Mouse (Mus musculus) neural tube, embryonic 11.5 days (tissue): ENCODE measurements around the gene Tnrc6c. TPM values are rescaled to one million over a fixed set of nuclear protein-coding genes. Genes with fewer than 3 reads are reported as not detected.

Experiments
- ATAC-seq: fragments of 200-750 bp; cut with Nextera tagmentation; 2 replicates; pipeline ENCODE4 v1.8.0; 2017; ENCODE audit warnings: moderate number of reproducible peaks, mild to moderate bottlenecking, moderate TSS enrichment, moderate library complexity; ENCODE audit not compliant: insufficient read depth, low FRiP score, low TSS enrichment
- DNase-seq: peaks from one replicate; pipeline ENCODE4 v3.0.0-alpha.2; 2015; ENCODE audit warnings: low spot score
- H3K27ac ChIP-seq: fragments of 300-500 bp; sonication (generic); 2 replicates; pipeline ENCODE4 v1.5.1; 2014; ENCODE audit warnings: low read depth, mild to moderate bottlenecking, low read length
- H3K27me3 ChIP-seq: fragments of 300-500 bp; sonication (generic); 2 replicates; pipeline ENCODE4 v1.6.1; 2014; ENCODE audit warnings: mild to moderate bottlenecking, low read length, mixed read lengths; ENCODE audit not compliant: control insufficient read depth, insufficient read depth
- H3K36me3 ChIP-seq: fragments of 300-500 bp; sonication (generic); 2 replicates; pipeline ENCODE4 v1.6.1; 2014; ENCODE audit warnings: mild to moderate bottlenecking, low read length, moderate library complexity, mixed read lengths; ENCODE audit not compliant: control insufficient read depth, insufficient read depth
- H3K4me1 ChIP-seq: fragments of 300-500 bp; sonication (generic); 2 replicates; pipeline ENCODE4 v1.6.1; 2014; ENCODE audit warnings: low read length, mixed read lengths; ENCODE audit not compliant: control insufficient read depth, insufficient read depth
- H3K4me2 ChIP-seq: fragments of 300-500 bp; sonication (generic); 2 replicates; pipeline ENCODE4 v1.6.1; 2014; ENCODE audit warnings: low read depth, mild to moderate bottlenecking, moderate library complexity
- H3K4me3 ChIP-seq: fragments of 300-500 bp; sonication (generic); 2 replicates; pipeline ENCODE4 v1.5.1; 2014; ENCODE audit warnings: low read depth, low read length
- H3K9ac ChIP-seq: fragments of 300-500 bp; sonication (generic); 2 replicates; pipeline ENCODE4 v1.6.1; 2014; ENCODE audit warnings: mild to moderate bottlenecking, low read length
- H3K9me3 ChIP-seq: fragments of 300-500 bp; sonication (generic); 2 replicates; pipeline ENCODE4 v1.6.1; 2016; ENCODE audit warnings: low read length; ENCODE audit not compliant: control insufficient read depth
- WGBS: fragments of 180-500 bp; shearing (Covaris S2); extraction: QIAGEN DNeasy Blood & Tissue Kit; methylation state at CpG from one replicate; pipeline ENCODE4 v1.1.7; 2014; 5-methylcytosine and 5-hydroxymethylcytosine counted together
- polyA plus RNA-seq: library from polyadenylated mRNA; unstranded; fragments of >200 nt; fragmentation: Nextera tagmentation; extraction: Ambion mirVana; gene quantifications from 2 replicates; pipeline ENCODE4 v1.2.1, GENCODE M21; 2014

The Tnrc6c gene
- polyA plus RNA-seq: 17.1 and 18.2 TPM in 2 replicates

GRCm38 (mm10) chr11:117653491-117654351, at the start of gene Tnrc6c:
Tnrc6c (plus strand) TSS chr11:117654289.
- H3K27ac ChIP-seq: peak within 1 kb of the TSS; percentile 95

GRCm38 (mm10) chr11:117606137-117606536, 48.0 kb upstream of the Tnrc6c start:
- ATAC-seq (no peak), DNase-seq (no peak)
- peaks cover 7% of the 10 kb centered on the region for H3K4me1 ChIP-seq
- no peaks in the 10 kb centered on the region for H3K9me3 ChIP-seq
- H3K4me3 ChIP-seq: no peak overlapping the region
- H3K9ac ChIP-seq: no peak overlapping the region; the same call in 1 of the 2 replicates
- no peaks in the 10 kb centered on the region for H3K27me3 ChIP-seq
- no peaks in the 10 kb centered on the region for H3K36me3 ChIP-seq
- WGBS: 23% methylated on average over 9 of the region's 9 CpGs
- no peak overlapping the region for H3K27ac ChIP-seq
- H3K4me2 ChIP-seq: peak overlapping the region; percentile 19; the same call in 1 of the 2 replicates

More at GRCm38 (mm10) chr11:117653491-117654351, at the start of gene Tnrc6c:
- Histone ChIP-seq H3K9ac (peak within 1 kb of the TSS; percentile 98), H3K4me3 (peak within 1 kb of the TSS; percentile 97), H3K36me3 (no peaks in the 10 kb centered on the region), H3K27me3 (no peaks in the 10 kb centered on the region; the same call in 1 of the 2 replicates), H3K4me2 (peak within 1 kb of the TSS; percentile 88), H3K9me3 (no peaks in the 10 kb centered on the region), H3K4me1 (peaks cover 15% of the 10 kb centered on the region)
- 2% methylated on average over 61 of the region's 62 CpGs for WGBS
- ATAC-seq (peak; percentile 87), DNase-seq (peak; percentile 88)

- H3K9ac ChIP-seq: no peak overlapping the region
- no peaks in the 10 kb centered on the region for H3K27me3 ChIP-seq
- no peak overlapping the region for H3K27ac ChIP-seq
- ATAC-seq: no peak
- no peaks in the 10 kb centered on the region for H3K36me3 ChIP-seq
- peak; percentile 72 for DNase-seq
- WGBS: 9% methylated on average over 13 of the region's 13 CpGs
- no peak overlapping the region for H3K4me3 ChIP-seq
- H3K9me3 ChIP-seq: no peaks in the 10 kb centered on the region
- no peak overlapping the region for H3K4me2 ChIP-seq
- peaks cover 4% of the 10 kb centered on the region; the same call in 1 of the 2 replicates for H3K4me1 ChIP-seq
Measured at GRCm38 (mm10) chr11:117606605-117607203, 47.4 kb upstream of the Tnrc6c start.

- Histone ChIP-seq H3K27me3 (no peaks in the 10 kb centered on the region), H3K27ac (no peak overlapping the region), H3K4me2 (no peak overlapping the region), H3K4me3 (no peak overlapping the region), H3K4me1 (peaks cover 4% of the 10 kb centered on the region; the same call in 1 of the 2 replicates), H3K9ac (no peak overlapping the region), H3K9me3 (no peaks in the 10 kb centered on the region), H3K36me3 (no peaks in the 10 kb centered on the region)
- 43% methylated on average over 9 of the region's 9 CpGs for WGBS
- DNase-seq (no peak), ATAC-seq (no peak)
Measured at GRCm38 (mm10) chr11:117608141-117608789, 45.8 kb upstream of the Tnrc6c start.

- Histone ChIP-seq H3K27ac (no peak overlapping the region), H3K4me3 (no peak overlapping the region), H3K9ac (no peak overlapping the region), H3K4me2 (no peak overlapping the region), H3K9me3 (no peaks in the 10 kb centered on the region), H3K27me3 (no peaks in the 10 kb centered on the region), H3K4me1 (peaks cover 4% of the 10 kb centered on the region; the same call in 1 of the 2 replicates), H3K36me3 (no peaks in the 10 kb centered on the region)
- WGBS: 35% methylated on average over 7 of the region's 7 CpGs
- no peak for DNase-seq
- no peak for ATAC-seq
Measured at GRCm38 (mm10) chr11:117608976-117609375, 45.1 kb upstream of the Tnrc6c start.

- no peak for DNase-seq
- no peaks in the 10 kb centered on the region for H3K9me3 ChIP-seq
- no peak overlapping the region for H3K4me3 ChIP-seq
- peaks cover 4% of the 10 kb centered on the region; the same call in 1 of the 2 replicates for H3K4me1 ChIP-seq
- H3K27ac ChIP-seq: no peak overlapping the region
- H3K36me3 ChIP-seq: no peaks in the 10 kb centered on the region
- H3K9ac ChIP-seq: no peak overlapping the region
- ATAC-seq: no peak
- H3K27me3 ChIP-seq: peaks cover 2% of the 10 kb centered on the region; the same call in 1 of the 2 replicates
- no peak overlapping the region; the same call in 1 of the 2 replicates for H3K4me2 ChIP-seq
Measured at GRCm38 (mm10) chr11:117610589-117610988, 43.5 kb upstream of the Tnrc6c start.

GRCm38 (mm10) chr11:117611068-117611467, 43.0 kb upstream of the Tnrc6c start:
- Histone ChIP-seq H3K27ac (no peak overlapping the region), H3K4me2 (peak overlapping the region; percentile 27), H3K9me3 (no peaks in the 10 kb centered on the region), H3K9ac (no peak overlapping the region; the same call in 1 of the 2 replicates), H3K4me1 (peaks cover 4% of the 10 kb centered on the region; the same call in 1 of the 2 replicates), H3K4me3 (no peak overlapping the region), H3K27me3 (peaks cover 4% of the 10 kb centered on the region; the same call in 1 of the 2 replicates), H3K36me3 (no peaks in the 10 kb centered on the region)
- ATAC-seq: no peak
- DNase-seq: peak; percentile 43
- WGBS: 9% methylated on average over 13 of the region's 13 CpGs

- no peak overlapping the region for H3K9ac ChIP-seq
- no peak for DNase-seq
- H3K27ac ChIP-seq: no peak overlapping the region
- no peak overlapping the region for H3K4me2 ChIP-seq
- ATAC-seq: no peak
- no peak overlapping the region for H3K4me3 ChIP-seq
- peaks cover 5% of the 10 kb centered on the region; the same call in 1 of the 2 replicates for H3K27me3 ChIP-seq
- no peaks in the 10 kb centered on the region for H3K36me3 ChIP-seq
- H3K4me1 ChIP-seq: peaks cover 4% of the 10 kb centered on the region; the same call in 1 of the 2 replicates
- H3K9me3 ChIP-seq: no peaks in the 10 kb centered on the region
- 51% methylated on average over 5 of the region's 5 CpGs for WGBS
Measured at GRCm38 (mm10) chr11:117611860-117612259, 42.2 kb upstream of the Tnrc6c start.
